Mouse (Mus musculus): ENCODE measurements around the gene C1qtnf6. TPM values are rescaled to one million over a fixed set of nuclear protein-coding genes. Genes with fewer than 3 reads are reported as not detected.
A peak's percentile ranks its signal among the peaks of the same experiment; 100 is the strongest.

Gene C1qtnf6
- polyA plus RNA-seq, 1 experiment from 2014 or later: 15.2 TPM

GRCm38 (mm10) chr15:78564764-78565435 lies 33.7 kb upstream of the C1qtnf6 start:
- no peaks in the 10 kb centered on the region for H3K27me3 ChIP-seq (ENCODE audit: control insufficient read depth, insufficient read depth, low read length)
- DNase-seq (ENCODE audit: low spot score): no peak

GRCm38 (mm10) chr15:78563937-78564336 lies 32.7 kb upstream of the C1qtnf6 start:
- no peaks in the 10 kb centered on the region for H3K9me3 ChIP-seq (replicated peaks; ENCODE audit: control insufficient read depth, low read length)
- no peak for DNase-seq (ENCODE audit: low spot score)
- no peaks in the 10 kb centered on the region for H3K36me3 ChIP-seq (replicated peaks; ENCODE audit: control insufficient read depth, insufficient read depth, low read depth, low read length)
- 77% methylated on average over 5 of the region's 5 CpGs for WGBS
- H3K4me1 ChIP-seq (ENCODE audit: control insufficient read depth, insufficient read depth, low read length): no peaks in the 10 kb centered on the region
- H3K4me3 ChIP-seq (ENCODE audit: low read depth, low read length): no peak overlapping the region
- no peaks in the 10 kb centered on the region for H3K27me3 ChIP-seq (ENCODE audit: control insufficient read depth, insufficient read depth, low read length)
- H3K27ac ChIP-seq (replicated peaks; ENCODE audit: low read depth, low read length): no peak overlapping the region
- no peak overlapping the region for H3K4me2 ChIP-seq (ENCODE audit: low read depth, low read length)
- ATAC-seq (replicated peaks; ENCODE audit: insufficient number of reproducible peaks, low FRiP score, low TSS enrichment, low read depth): no peak
- H3K9ac ChIP-seq (replicated peaks; ENCODE audit: low read length): no peak overlapping the region

More at GRCm38 (mm10) chr15:78564764-78565435, 33.7 kb upstream of the C1qtnf6 start:
- H3K9ac ChIP-seq (replicated peaks; ENCODE audit: low read length): no peak overlapping the region
- no peak overlapping the region for H3K4me2 ChIP-seq (ENCODE audit: low read depth, low read length)
- WGBS: 74% methylated on average over 11 of the region's 11 CpGs
- H3K4me1 ChIP-seq (ENCODE audit: control insufficient read depth, insufficient read depth, low read length): no peaks in the 10 kb centered on the region
- H3K27ac ChIP-seq (replicated peaks; ENCODE audit: low read depth, low read length): no peak overlapping the region
- no peaks in the 10 kb centered on the region for H3K9me3 ChIP-seq (replicated peaks; ENCODE audit: control insufficient read depth, low read length)
- ATAC-seq (replicated peaks; ENCODE audit: insufficient number of reproducible peaks, low FRiP score, low TSS enrichment, low read depth): no peak
- H3K36me3 ChIP-seq (replicated peaks; ENCODE audit: control insufficient read depth, insufficient read depth, low read depth, low read length): no peaks in the 10 kb centered on the region
- no peak overlapping the region for H3K4me3 ChIP-seq (ENCODE audit: low read depth, low read length)

- no peak overlapping the region for H3K4me3 ChIP-seq (ENCODE audit: low read depth, low read length)
- H3K4me1 ChIP-seq (ENCODE audit: control insufficient read depth, insufficient read depth, low read length): no peaks in the 10 kb centered on the region
- no peaks in the 10 kb centered on the region for H3K9me3 ChIP-seq (replicated peaks; ENCODE audit: control insufficient read depth, low read length)
- H3K36me3 ChIP-seq (replicated peaks; ENCODE audit: control insufficient read depth, insufficient read depth, low read depth, low read length): no peaks in the 10 kb centered on the region
- H3K4me2 ChIP-seq (ENCODE audit: low read depth, low read length): no peak overlapping the region
- ATAC-seq (replicated peaks; ENCODE audit: insufficient number of reproducible peaks, low FRiP score, low TSS enrichment, low read depth) (no peak), DNase-seq (ENCODE audit: low spot score) (no peak)
- H3K9ac ChIP-seq (replicated peaks; ENCODE audit: low read length): no peak overlapping the region
- H3K27ac ChIP-seq (replicated peaks; ENCODE audit: low read depth, low read length): no peak overlapping the region
- 97% methylated on average over 3 of the region's 3 CpGs for WGBS
- H3K27me3 ChIP-seq (ENCODE audit: control insufficient read depth, insufficient read depth, low read length): no peaks in the 10 kb centered on the region
Observed at GRCm38 (mm10) chr15:78563344-78563743, 32.1 kb upstream of the C1qtnf6 start.

GRCm38 (mm10) chr15:78559141-78559979 lies 28.1 kb upstream of the C1qtnf6 start:
- no peak for DNase-seq (ENCODE audit: low spot score)
- Histone ChIP-seq H3K27ac (replicated peaks; ENCODE audit: low read depth, low read length) (no peak overlapping the region), H3K36me3 (replicated peaks; ENCODE audit: control insufficient read depth, insufficient read depth, low read depth, low read length) (no peaks in the 10 kb centered on the region), H3K27me3 (ENCODE audit: control insufficient read depth, insufficient read depth, low read length) (no peaks in the 10 kb centered on the region), H3K4me3 (ENCODE audit: low read depth, low read length) (no peak overlapping the region), H3K4me1 (ENCODE audit: control insufficient read depth, insufficient read depth, low read length) (no peaks in the 10 kb centered on the region), H3K9me3 (replicated peaks; ENCODE audit: control insufficient read depth, low read length) (no peaks in the 10 kb centered on the region), H3K9ac (replicated peaks; ENCODE audit: low read length) (no peak overlapping the region), H3K4me2 (ENCODE audit: low read depth, low read length) (no peak overlapping the region)
- ATAC-seq (replicated peaks; ENCODE audit: insufficient number of reproducible peaks, low FRiP score, low TSS enrichment, low read depth): no peak
- WGBS: 62% methylated on average over 11 of the region's 11 CpGs

GRCm38 (mm10) chr15:78557693-78558535 lies 26.7 kb upstream of the C1qtnf6 start:
- 62% methylated on average over 10 of the region's 10 CpGs for WGBS
- Histone ChIP-seq H3K9me3 (replicated peaks; ENCODE audit: control insufficient read depth, low read length) (no peaks in the 10 kb centered on the region), H3K9ac (replicated peaks; ENCODE audit: low read length) (no peak overlapping the region), H3K27me3 (ENCODE audit: control insufficient read depth, insufficient read depth, low read length) (no peaks in the 10 kb centered on the region), H3K4me3 (ENCODE audit: low read depth, low read length) (no peak overlapping the region), H3K4me1 (ENCODE audit: control insufficient read depth, insufficient read depth, low read length) (no peaks in the 10 kb centered on the region), H3K36me3 (replicated peaks; ENCODE audit: control insufficient read depth, insufficient read depth, low read depth, low read length) (no peaks in the 10 kb centered on the region), H3K27ac (replicated peaks; ENCODE audit: low read depth, low read length) (no peak overlapping the region), H3K4me2 (ENCODE audit: low read depth, low read length) (no peak overlapping the region)
- ATAC-seq (replicated peaks; ENCODE audit: insufficient number of reproducible peaks, low FRiP score, low TSS enrichment, low read depth): no peak
- no peak for DNase-seq (ENCODE audit: low spot score)

GRCm38 (mm10) chr15:78554545-78555313 lies 23.5 kb upstream of the C1qtnf6 start:
- 58% methylated on average over 25 of the region's 25 CpGs for WGBS
- DNase-seq (ENCODE audit: low spot score): peak; percentile 36
- no peak overlapping the region for H3K4me3 ChIP-seq (ENCODE audit: low read depth, low read length)
- H3K4me1 ChIP-seq (ENCODE audit: control insufficient read depth, insufficient read depth, low read length): no peaks in the 10 kb centered on the region
- no peak overlapping the region for H3K27ac ChIP-seq (replicated peaks; ENCODE audit: low read depth, low read length)
- H3K27me3 ChIP-seq (ENCODE audit: control insufficient read depth, insufficient read depth, low read length): no peaks in the 10 kb centered on the region
- no peaks in the 10 kb centered on the region for H3K36me3 ChIP-seq (replicated peaks; ENCODE audit: control insufficient read depth, insufficient read depth, low read depth, low read length)
- no peaks in the 10 kb centered on the region for H3K9me3 ChIP-seq (replicated peaks; ENCODE audit: control insufficient read depth, low read length)
- no peak overlapping the region for H3K4me2 ChIP-seq (ENCODE audit: low read depth, low read length)
- no peak for ATAC-seq (replicated peaks; ENCODE audit: insufficient number of reproducible peaks, low FRiP score, low TSS enrichment, low read depth)
- no peak overlapping the region for H3K9ac ChIP-seq (replicated peaks; ENCODE audit: low read length)

GRCm38 (mm10) chr15:78549189-78549734 lies 18.0 kb upstream of the C1qtnf6 start:
- WGBS: 81% methylated on average over 4 of the region's 4 CpGs
- Histone ChIP-seq H3K4me3 (ENCODE audit: low read depth, low read length) (no peak overlapping the region), H3K4me1 (ENCODE audit: control insufficient read depth, insufficient read depth, low read length) (no peaks in the 10 kb centered on the region), H3K4me2 (ENCODE audit: low read depth, low read length) (no peak overlapping the region), H3K9me3 (replicated peaks; ENCODE audit: control insufficient read depth, low read length) (no peaks in the 10 kb centered on the region), H3K9ac (replicated peaks; ENCODE audit: low read length) (no peak overlapping the region), H3K27me3 (ENCODE audit: control insufficient read depth, insufficient read depth, low read length) (no peaks in the 10 kb centered on the region; the same call in 1 of the 2 replicates), H3K27ac (replicated peaks; ENCODE audit: low read depth, low read length) (no peak overlapping the region), H3K36me3 (replicated peaks; ENCODE audit: control insufficient read depth, insufficient read depth, low read depth, low read length) (no peaks in the 10 kb centered on the region)
- no peak for ATAC-seq (replicated peaks; ENCODE audit: insufficient number of reproducible peaks, low FRiP score, low TSS enrichment, low read depth)
- no peak for DNase-seq (ENCODE audit: low spot score)

Data from embryonic facial prominence, embryonic 11.5 days (tissue).